Mouse (Mus musculus): ENCODE results near the gene Hmga2. TPM values are rescaled to one million over a fixed set of nuclear protein-coding genes. Genes with fewer than 3 reads are reported as not detected.

The Hmga2 gene
- polyA plus RNA-seq, 1 experiment from 2014 or later = 2.2 TPM

- H3K4me3 ChIP-seq (ENCODE audit: low read depth, low read length) = peak overlapping the region; percentile 71
- no peaks in the 10 kb centered on the region for H3K36me3 ChIP-seq (ENCODE audit: insufficient read depth, low read length)
- TF ChIP-seq CTCF (IDR thresholded peaks at IDR 0.05) (peak; percentile 42), EP300 (IDR thresholded peaks at IDR 0.05) (no peak)
- ATAC-seq (peak; percentile 71), DNase-seq (ENCODE audit: low spot score) (peak; percentile 56)
- H3K9ac ChIP-seq (replicated peaks; ENCODE audit: low read depth) = peak overlapping the region; percentile 26; the same call in 1 of the 2 replicates
- H3K9me3 ChIP-seq (ENCODE audit: low read length) = no peaks in the 10 kb centered on the region
- peak overlapping the region; percentile 96 for H3K4me2 ChIP-seq (replicated peaks; ENCODE audit: low read depth, low read length)
- WGBS = under 1% methylated on average over 46 of the region's 52 CpGs
- 0 out of 2 replicates have a peak, but pooled peaks cover 5% of the 10 kb centered on the region for H3K27me3 ChIP-seq (replicated peaks; ENCODE audit: insufficient read depth, low read length)
- peak overlapping the region; percentile 61 for H3K27ac ChIP-seq (ENCODE audit: low read length)
- peaks cover 3% of the 10 kb centered on the region; the same call in 1 of the 2 replicates for H3K4me1 ChIP-seq (ENCODE audit: insufficient read depth, low read depth, low read length)
These were observed 457 bp upstream of the Hmga2 start for GRCm38 (mm10) chr10:120476516-120477336.

GRCm38 (mm10) chr10:120475041-120475541 is 1.2 kb downstream of the Hmga2 start:
- no peak for TF ChIP-seq EP300 (IDR thresholded peaks at IDR 0.05)
- TF ChIP-seq CTCF (IDR thresholded peaks at IDR 0.05) = no peak
- H3K27ac ChIP-seq (ENCODE audit: low read length) = peak overlapping the region; percentile 20; the same call in 1 of the 2 replicates
- H3K36me3 ChIP-seq (ENCODE audit: insufficient read depth, low read length) = no peaks in the 10 kb centered on the region
- H3K9me3 ChIP-seq (ENCODE audit: low read length) = no peaks in the 10 kb centered on the region
- H3K4me2 ChIP-seq (replicated peaks; ENCODE audit: low read depth, low read length) = peak overlapping the region; percentile 96
- peak overlapping the region; percentile 43 for H3K9ac ChIP-seq (replicated peaks; ENCODE audit: low read depth)
- peaks cover 3% of the 10 kb centered on the region; the same call in 1 of the 2 replicates for H3K4me1 ChIP-seq (ENCODE audit: insufficient read depth, low read depth, low read length)
- ATAC-seq = 0 out of 2 replicates have a peak, but pooled peaks have one; percentile 11
- H3K27me3 ChIP-seq (replicated peaks; ENCODE audit: insufficient read depth, low read length) = 0 out of 2 replicates have a peak, but pooled peaks cover 5% of the 10 kb centered on the region
- no peak for DNase-seq (ENCODE audit: low spot score)
- H3K4me3 ChIP-seq (ENCODE audit: low read depth, low read length) = peak overlapping the region; percentile 71
- 0% methylated on average over 43 of the region's 45 CpGs for WGBS

DNA sequence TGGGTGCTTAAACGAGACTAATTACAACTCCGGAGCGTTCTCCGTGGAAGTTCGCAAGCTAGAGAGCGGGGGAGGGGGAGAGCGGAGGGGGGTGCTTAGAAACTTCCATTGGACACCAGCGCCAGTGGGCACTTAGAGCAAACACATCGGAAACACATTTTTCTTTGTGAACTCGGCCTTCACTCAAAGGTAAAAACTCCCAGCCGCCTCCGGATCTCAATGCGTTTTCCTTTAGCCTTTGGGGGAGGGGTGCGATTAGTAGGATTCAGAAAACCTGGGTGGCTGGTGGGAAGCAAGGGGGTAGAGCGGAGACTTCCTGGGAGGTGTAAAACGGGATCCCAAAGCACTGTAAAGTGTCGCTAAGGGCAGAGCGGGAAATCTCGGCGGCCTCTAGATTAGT is 2.0 kb downstream of the Hmga2 start:
- no peak for ATAC-seq
- Histone ChIP-seq H3K36me3 (ENCODE audit: insufficient read depth, low read length) (no peaks in the 10 kb centered on the region), H3K9me3 (ENCODE audit: low read length) (no peaks in the 10 kb centered on the region), H3K27me3 (replicated peaks; ENCODE audit: insufficient read depth, low read length) (0 out of 2 replicates have a peak, but pooled peaks cover 5% of the 10 kb centered on the region), H3K4me1 (ENCODE audit: insufficient read depth, low read depth, low read length) (peaks cover 3% of the 10 kb centered on the region; the same call in 1 of the 2 replicates), H3K27ac (ENCODE audit: low read length) (no peak overlapping the region), H3K4me2 (replicated peaks; ENCODE audit: low read depth, low read length) (peak overlapping the region; percentile 96), H3K9ac (replicated peaks; ENCODE audit: low read depth) (no peak overlapping the region), H3K4me3 (ENCODE audit: low read depth, low read length) (peak overlapping the region; percentile 71)
- DNase-seq (ENCODE audit: low spot score) = peak; percentile 55
- TF ChIP-seq EP300 (IDR thresholded peaks at IDR 0.05) (no peak), CTCF (IDR thresholded peaks at IDR 0.05) (no peak)
- 0% methylated on average over 20 of the region's 20 CpGs for WGBS

DNA sequence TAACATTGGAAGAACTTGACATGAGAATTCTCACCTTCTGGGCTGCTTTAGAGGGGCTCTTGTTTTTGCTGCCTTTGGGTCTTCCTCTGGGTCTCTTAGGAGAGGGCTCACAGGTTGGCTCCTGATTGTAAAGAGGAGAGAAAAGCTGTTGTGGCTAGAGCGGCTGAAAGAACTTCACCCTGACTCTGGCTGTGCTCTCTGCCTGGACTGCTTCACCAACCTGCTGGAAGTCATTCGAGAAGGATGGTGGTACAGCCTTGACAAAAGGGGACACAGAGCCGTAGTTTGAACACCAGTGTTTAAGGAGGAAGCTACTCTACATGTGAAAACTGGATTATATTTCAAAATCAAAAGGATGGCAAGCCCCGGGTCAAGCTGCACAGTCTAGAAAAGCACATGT is 3.1 kb downstream of the Hmga2 start:
- H3K9ac ChIP-seq (replicated peaks; ENCODE audit: low read depth) = no peak overlapping the region
- TF ChIP-seq CTCF (IDR thresholded peaks at IDR 0.05) (no peak), EP300 (IDR thresholded peaks at IDR 0.05) (no peak)
- no peak overlapping the region for H3K27ac ChIP-seq (ENCODE audit: low read length)
- DNase-seq (ENCODE audit: low spot score) = no peak
- H3K27me3 ChIP-seq (replicated peaks; ENCODE audit: insufficient read depth, low read length) = 0 out of 2 replicates have a peak, but pooled peaks cover 5% of the 10 kb centered on the region
- ATAC-seq = no peak
- H3K9me3 ChIP-seq (ENCODE audit: low read length) = no peaks in the 10 kb centered on the region
- no peak overlapping the region; the same call in 1 of the 2 replicates for H3K4me2 ChIP-seq (replicated peaks; ENCODE audit: low read depth, low read length)
- no peak overlapping the region for H3K4me3 ChIP-seq (ENCODE audit: low read depth, low read length)
- 33% methylated on average over 4 of the region's 4 CpGs for WGBS
- H3K36me3 ChIP-seq (ENCODE audit: insufficient read depth, low read length) = no peaks in the 10 kb centered on the region
- H3K4me1 ChIP-seq (ENCODE audit: insufficient read depth, low read depth, low read length) = peaks cover 3% of the 10 kb centered on the region; the same call in 1 of the 2 replicates

DNA sequence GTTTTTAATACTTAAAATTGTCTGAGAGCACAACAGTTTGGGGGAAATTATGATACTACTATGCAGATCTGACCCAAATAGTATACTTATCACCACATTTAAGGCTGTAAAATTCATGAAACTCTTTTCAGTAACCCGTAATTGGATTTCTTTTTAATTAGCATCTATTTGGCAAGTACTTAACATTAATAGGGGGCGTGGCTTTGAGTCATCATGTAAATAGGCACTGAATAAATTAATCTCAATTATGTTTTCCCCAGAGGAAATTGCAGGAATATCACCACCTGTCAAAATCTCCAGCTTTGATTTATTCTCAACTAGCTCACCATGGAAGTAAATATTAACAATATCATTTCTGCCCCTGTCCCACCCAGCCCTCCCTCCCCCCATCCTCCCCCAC is 3.7 kb downstream of the Hmga2 start:
- Histone ChIP-seq H3K36me3 (ENCODE audit: insufficient read depth, low read length) (no peaks in the 10 kb centered on the region), H3K9me3 (ENCODE audit: low read length) (no peaks in the 10 kb centered on the region), H3K9ac (replicated peaks; ENCODE audit: low read depth) (no peak overlapping the region), H3K4me3 (ENCODE audit: low read depth, low read length) (no peak overlapping the region), H3K27me3 (replicated peaks; ENCODE audit: insufficient read depth, low read length) (0 out of 2 replicates have a peak, but pooled peaks cover 5% of the 10 kb centered on the region), H3K27ac (ENCODE audit: low read length) (no peak overlapping the region), H3K4me2 (replicated peaks; ENCODE audit: low read depth, low read length) (no peak overlapping the region), H3K4me1 (ENCODE audit: insufficient read depth, low read depth, low read length) (peaks cover 3% of the 10 kb centered on the region; the same call in 1 of the 2 replicates)
- WGBS = 67% methylated on average over 2 of the region's 2 CpGs
- TF ChIP-seq EP300 (IDR thresholded peaks at IDR 0.05) (no peak), CTCF (IDR thresholded peaks at IDR 0.05) (no peak)
- no peak for DNase-seq (ENCODE audit: low spot score)
- no peak for ATAC-seq

DNA sequence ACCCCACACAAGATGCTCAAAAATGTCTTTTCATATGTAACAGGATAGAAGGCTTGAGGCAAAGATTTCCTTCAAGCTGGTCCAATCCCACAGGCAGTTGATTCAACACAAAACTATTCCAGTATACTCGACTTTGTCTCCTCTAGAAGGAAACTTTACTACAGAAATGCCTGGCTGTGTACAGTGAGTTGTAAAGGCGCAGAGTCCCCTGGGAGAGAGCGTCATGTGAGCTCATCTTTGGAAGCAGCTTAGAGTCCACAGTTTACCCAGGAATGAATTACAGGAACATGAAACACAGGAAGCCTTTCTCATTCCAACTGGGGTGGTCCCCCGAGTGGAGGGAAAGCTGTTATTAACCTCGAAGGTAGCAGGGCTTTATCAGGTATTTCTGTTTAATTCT is 11.1 kb downstream of the Hmga2 start:
- 52% methylated on average over 5 of the region's 5 CpGs for WGBS
- no peak for ATAC-seq
- Histone ChIP-seq H3K9ac (replicated peaks; ENCODE audit: low read depth) (no peak overlapping the region), H3K27ac (ENCODE audit: low read length) (no peak overlapping the region), H3K4me3 (ENCODE audit: low read depth, low read length) (no peak overlapping the region), H3K27me3 (replicated peaks; ENCODE audit: insufficient read depth, low read length) (no peaks in the 10 kb centered on the region), H3K36me3 (ENCODE audit: insufficient read depth, low read length) (no peaks in the 10 kb centered on the region), H3K9me3 (ENCODE audit: low read length) (no peaks in the 10 kb centered on the region), H3K4me2 (replicated peaks; ENCODE audit: low read depth, low read length) (no peak overlapping the region), H3K4me1 (ENCODE audit: insufficient read depth, low read depth, low read length) (peaks cover 4% of the 10 kb centered on the region; the same call in 1 of the 2 replicates)
- DNase-seq (ENCODE audit: low spot score) = no peak
- TF ChIP-seq CTCF (IDR thresholded peaks at IDR 0.05) (no peak), EP300 (IDR thresholded peaks at IDR 0.05) (no peak)
